Mouse (Mus musculus) liver, adult 2 months (tissue): ENCODE measurements at regions not wholly inside any gene's neighbourhood (a gene's known extent, or its start where the extent isn't known, plus 50 kb on each side); places are given as distances from the start of the nearest gene placed in this dataset.

Experiments
- CTCF ChIP-seq: fragments of 200-500 bp; IDR thresholded peaks from 2 replicates; pipeline ENCODE4 v1.5.1; 2011; ENCODE audit warnings: low read depth, low read length, control low read depth
- POLR2A ChIP-seq: fragments of 200-500 bp; IDR thresholded peaks from 2 replicates; pipeline ENCODE4 v1.6.1; 2011; ENCODE audit warnings: low read length, control low read depth; ENCODE audit not compliant: insufficient read depth; ENCODE audit errors: extremely low read depth

- no peak for TF ChIP-seq POLR2A
- TF ChIP-seq CTCF = no peak
These were observed 182.7 kb downstream of the Wdr11 start for GRCm38 (mm10) chr7:129774261-129774861.
